Mouse (Mus musculus) liver, adult 2 months (tissue): ENCODE measurements around the gene Efcab1.

ENCODE experiments used
- CTCF ChIP-seq: fragments of 200-500 bp; IDR thresholded peaks from 2 replicates; pipeline ENCODE4 v1.5.1; 2011; ENCODE audit warnings: low read depth, low read length, control low read depth
- POLR2A ChIP-seq: fragments of 200-500 bp; IDR thresholded peaks from 2 replicates; pipeline ENCODE4 v1.6.1; 2011; ENCODE audit warnings: low read length, control low read depth; ENCODE audit not compliant: insufficient read depth; ENCODE audit errors: extremely low read depth

- no peak for TF ChIP-seq CTCF
- TF ChIP-seq POLR2A: no peak
These were observed 12.5 kb upstream of the Efcab1 start for GRCm38 (mm10) chr16:14893864-14894263.
